Mouse (Mus musculus): ENCODE results near the gene Bod1. TPM values are rescaled to one million over a fixed set of nuclear protein-coding genes. Genes with fewer than 3 reads are reported as not detected.
A peak's percentile ranks its signal among the peaks of the same experiment; 100 is the strongest.

Gene Bod1
- total RNA-seq, 2 experiments from 2014 or later: 68.2 to 70.2 TPM

DNA sequence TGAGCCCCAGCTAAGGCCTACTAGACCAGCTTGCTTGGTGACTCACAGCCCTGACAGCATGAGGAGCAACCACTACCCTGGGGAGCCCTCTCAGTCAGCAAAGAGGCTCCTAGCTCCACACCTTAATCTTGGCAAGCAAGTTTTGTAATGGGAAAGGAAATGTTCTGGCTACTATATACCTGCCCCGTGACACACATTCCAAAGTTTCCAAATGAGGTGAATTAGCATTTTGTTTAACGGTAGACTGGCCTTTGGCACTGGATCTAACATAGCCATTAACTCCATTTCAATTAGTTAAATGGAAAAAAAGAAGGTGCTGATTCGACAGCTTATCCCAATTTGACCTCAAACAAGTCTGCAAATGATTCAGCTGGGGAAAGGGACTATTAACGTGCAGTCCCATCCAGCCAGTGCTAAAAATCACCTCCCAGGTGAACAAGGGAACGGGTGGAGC, 1.2 kb downstream of the Bod1 start:
- no peak for DNase-seq (ENCODE audit: low spot score in 2 of 2)

DNA sequence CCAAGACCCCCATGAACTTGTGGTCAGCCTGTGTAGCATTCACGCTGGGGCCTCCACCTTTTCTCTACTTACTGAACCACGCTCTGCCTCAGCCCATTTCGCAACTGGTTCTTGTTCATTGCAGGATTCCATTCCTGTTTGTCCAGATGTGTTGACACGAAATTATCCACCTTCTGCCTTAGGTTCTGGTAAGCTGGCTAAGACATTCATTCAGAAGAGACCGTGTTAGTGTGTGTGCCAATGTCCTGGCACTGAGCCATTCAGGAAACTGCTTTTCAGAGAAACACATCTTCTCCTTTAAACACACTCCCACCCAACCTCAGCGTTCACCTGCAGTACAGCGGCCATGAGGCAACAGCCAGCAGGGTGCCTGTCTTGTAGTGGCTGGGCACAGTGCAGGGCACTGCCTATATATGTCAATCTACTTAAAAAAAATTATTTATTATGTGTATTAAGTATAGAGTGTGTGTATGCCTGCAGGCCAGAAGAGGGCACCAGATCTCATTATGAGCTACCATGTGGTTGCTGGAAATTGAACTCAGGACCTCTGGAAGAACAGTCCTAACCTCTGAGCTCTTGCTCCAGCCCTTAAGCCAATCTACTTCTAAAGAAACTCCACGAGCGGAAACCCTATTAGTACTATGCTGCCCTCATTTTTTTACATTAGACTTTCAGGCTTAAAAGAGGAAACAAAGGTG, 2.4 kb downstream of the Bod1 start:
- DNase-seq (ENCODE audit: low spot score in 2 of 2): no peak

DNA sequence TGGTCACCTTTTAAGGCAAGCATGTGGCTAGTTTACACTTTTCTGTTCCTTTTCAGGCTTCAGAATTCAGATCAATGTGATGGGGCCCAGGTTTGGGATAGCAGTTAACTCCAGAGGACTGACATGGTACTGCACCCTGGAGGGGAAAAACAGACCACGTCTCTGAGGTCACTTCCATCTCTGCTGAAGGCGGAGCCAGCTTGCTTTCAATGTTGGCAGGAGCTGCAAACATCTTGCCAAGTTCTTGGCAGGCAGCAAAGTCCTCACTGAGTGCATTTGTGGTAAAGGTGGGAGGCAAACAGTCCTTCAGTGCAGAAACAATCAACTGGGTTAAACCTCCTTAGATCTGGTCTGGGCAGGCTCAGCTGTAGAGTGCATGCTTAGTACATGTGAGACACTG, 7.5 kb downstream of the Bod1 start:
- DNase-seq (ENCODE audit: low spot score in 2 of 2): no peak

DNA sequence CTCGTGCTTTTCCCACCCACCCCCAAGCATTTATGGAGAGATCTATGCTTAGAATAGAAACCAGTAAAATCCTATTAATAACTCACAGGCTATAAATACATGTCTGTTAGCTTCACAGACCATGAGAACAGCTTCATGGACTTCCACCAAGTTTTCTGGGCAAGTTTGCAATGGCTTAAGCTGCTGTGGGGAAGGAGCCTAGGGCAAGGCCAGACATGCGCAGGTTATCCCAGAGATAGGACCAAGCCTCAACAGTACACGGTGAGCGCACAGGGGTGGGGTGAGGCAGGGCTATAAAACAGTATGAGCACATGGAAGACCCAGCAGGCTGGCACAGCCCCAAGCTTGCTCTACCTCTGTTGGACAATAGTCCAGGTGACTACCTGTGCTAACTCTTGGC, 8.2 kb downstream of the Bod1 start:
- DNase-seq (ENCODE audit: low spot score in 2 of 2): no peak

DNA sequence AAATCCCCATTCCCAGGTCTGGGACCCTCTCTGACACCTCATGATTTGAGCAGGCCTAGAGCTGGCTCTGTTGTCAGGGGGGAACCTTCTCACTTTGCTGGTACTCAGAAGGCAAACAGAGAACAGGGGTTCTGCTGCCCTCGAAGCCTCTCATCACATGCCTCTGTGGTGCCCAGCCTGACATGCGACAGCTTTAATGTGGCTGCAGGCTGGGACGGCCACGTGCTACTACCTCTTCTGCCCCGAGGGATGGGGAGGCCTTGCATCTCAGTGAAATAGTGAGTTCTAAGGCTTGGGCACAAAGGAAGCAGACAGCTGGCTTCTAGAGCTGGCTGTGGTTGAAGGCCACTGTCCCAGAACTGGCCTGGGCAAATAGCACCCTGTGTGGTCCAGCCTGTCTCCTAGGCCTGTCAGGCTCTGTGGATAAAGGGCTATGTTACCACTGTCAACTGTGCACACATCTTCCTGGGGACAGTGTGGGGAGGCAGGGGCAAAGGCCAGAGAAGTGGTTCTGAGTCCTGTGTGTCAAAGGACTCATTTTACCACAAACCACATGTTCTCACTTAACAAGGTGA, 8.7 kb downstream of the Bod1 start:
- no peak for DNase-seq (ENCODE audit: low spot score in 2 of 2)

DNA sequence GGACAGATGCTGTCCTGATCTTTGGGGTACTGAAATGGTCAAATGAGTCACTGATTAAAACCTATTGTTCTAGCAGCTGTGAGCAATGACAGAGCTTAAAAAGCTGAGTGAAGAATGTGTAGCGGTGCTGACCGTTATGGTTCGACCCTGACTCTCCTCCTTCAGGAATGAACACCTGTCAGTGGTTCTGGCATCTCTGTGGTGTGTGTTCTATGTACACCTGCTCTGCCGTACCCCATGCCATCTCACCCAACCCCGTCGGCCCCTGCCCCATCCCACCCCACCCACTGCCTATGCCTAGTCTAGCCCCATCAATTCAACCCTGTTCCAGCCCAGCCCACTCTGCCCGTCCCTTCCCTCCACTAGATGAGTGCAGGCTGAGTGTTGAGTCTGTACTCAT, 9.5 kb downstream of the Bod1 start:
- no peak for DNase-seq (ENCODE audit: low spot score in 2 of 2)

DNA sequence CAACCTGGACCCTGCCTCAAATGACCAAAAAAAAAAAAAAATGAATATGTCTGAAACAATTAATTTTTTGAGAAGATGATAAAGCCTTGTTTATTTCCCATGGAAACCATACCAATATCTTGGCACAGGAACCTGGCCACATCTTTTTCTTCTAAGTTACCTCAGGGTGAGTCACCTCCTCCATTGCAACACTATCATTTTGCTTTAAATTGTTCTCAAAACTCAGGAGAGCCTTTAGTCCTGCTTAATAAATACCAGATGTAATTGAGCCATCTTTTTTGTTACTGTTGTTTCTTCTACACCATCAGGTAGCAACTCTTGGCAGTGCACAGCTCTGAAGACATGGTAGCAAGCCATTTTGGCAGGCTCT, 13.9 kb downstream of the Bod1 start:
- DNase-seq (ENCODE audit: low spot score in 2 of 2): no peak

DNA sequence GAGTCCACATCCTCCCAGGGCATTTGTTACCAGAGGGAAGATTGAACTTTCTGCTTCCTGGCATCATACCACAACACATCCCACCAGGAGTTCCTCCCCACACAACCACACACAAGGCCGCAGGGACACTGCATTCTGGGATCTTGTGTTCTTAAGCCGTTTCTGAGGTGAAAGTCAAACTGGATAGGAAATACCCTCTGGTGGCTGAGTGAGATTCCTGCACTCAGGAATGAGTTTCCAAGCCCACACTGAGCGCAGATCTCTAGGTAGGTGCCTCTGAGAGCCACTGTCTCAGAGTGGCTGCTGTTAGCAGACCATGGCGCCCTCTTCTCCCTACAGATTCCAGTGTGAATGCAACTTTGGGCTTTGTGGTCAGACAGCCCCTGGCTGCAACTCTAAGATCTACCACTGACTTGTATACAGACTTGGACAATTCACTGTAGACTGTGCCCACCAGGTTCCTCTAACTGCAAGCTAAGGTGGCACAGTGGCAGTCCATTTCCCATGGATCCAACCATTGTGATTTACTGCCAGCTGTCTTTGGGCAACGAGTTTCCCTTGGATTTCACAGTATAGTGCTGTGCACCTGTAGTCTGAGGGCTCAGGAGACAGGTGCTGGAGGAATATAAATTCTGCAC, 14.4 kb downstream of the Bod1 start:
- no peak for DNase-seq (ENCODE audit: low spot score in 2 of 2)

DNA sequence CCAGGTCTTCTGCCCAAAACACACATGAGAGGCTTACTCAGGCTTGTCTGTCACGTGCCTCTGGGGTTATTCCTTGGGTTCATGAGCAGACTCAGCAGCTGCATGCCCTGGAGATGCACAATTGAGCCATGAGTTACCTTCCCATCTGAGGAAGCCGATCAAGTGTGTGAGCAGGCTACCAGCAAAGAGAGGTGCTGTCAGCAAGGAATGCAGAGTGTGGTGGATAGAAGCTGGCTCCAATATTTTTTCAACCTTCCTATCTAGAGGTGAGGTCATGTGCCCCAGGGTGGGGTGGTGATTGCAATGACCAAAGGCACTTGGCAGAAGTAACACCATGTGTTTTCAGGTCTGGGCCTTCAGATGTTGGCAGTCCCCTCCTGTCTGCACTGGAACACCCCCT, 22.2 kb downstream of the Bod1 start:
- no peak for DNase-seq (ENCODE audit: low spot score in 2 of 2)

DNA sequence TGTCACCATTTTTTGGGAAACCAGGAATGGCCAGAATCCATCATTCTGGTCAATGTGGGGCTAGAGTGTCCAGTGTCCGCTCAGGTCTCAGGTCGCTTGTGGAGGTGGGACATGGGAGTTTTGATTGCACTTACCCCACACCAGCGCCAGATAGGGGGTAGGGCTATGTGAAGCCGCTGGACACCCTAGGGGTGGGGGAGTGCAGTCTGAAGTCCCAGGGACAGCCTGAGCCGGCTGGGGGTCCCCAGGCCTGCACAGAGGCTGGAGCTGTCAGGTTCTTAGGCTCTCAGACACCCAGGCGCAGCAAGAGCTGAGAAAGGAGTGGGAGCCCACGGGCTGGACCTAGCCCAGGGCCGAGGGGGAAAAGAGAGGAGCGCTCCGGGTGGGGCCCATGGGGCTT, 24.4 kb downstream of the Bod1 start:
- no peak for DNase-seq (ENCODE audit: low spot score in 2 of 2)

DNA sequence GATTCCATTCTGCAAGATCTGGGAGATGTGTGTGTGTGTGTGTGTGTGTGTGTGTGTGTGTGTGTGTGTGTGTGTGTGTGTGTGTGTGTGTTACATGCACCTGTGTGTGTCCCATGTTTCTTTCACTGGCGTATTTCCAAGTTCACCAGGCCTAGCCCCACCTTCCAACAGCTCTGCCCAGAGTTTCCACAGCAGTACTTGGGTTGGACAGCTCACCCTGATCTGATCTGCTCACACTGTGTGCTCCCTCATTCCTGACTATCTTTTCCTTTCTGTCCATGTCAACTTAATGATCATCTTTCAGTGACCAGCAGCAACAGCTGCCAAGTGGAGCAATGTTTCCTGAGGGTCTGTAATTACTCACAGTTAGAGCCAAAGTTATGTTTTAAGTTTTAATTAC, 25.1 kb downstream of the Bod1 start:
- DNase-seq (ENCODE audit: low spot score in 2 of 2): no peak

DNA sequence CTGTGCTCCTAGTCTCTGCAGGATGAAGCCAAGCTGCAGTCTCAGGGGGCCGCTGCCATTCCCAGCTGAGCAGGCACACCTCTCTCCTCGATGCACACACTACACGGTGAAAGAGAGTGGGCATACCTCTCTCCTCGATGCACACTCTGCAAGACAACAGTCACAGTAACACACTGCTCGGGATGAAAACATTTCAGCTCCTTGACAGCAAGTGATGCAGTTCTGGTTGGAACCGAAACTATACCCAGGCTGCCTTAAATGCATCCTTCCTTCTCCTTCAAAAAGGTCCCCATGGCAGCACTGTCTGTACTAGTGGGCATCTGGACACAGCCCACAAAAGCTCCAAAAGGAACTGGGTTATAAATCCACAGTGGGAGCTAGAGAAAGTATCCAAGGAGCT, 28.6 kb downstream of the Bod1 start:
- DNase-seq (ENCODE audit: low spot score in 2 of 2): no peak

DNA sequence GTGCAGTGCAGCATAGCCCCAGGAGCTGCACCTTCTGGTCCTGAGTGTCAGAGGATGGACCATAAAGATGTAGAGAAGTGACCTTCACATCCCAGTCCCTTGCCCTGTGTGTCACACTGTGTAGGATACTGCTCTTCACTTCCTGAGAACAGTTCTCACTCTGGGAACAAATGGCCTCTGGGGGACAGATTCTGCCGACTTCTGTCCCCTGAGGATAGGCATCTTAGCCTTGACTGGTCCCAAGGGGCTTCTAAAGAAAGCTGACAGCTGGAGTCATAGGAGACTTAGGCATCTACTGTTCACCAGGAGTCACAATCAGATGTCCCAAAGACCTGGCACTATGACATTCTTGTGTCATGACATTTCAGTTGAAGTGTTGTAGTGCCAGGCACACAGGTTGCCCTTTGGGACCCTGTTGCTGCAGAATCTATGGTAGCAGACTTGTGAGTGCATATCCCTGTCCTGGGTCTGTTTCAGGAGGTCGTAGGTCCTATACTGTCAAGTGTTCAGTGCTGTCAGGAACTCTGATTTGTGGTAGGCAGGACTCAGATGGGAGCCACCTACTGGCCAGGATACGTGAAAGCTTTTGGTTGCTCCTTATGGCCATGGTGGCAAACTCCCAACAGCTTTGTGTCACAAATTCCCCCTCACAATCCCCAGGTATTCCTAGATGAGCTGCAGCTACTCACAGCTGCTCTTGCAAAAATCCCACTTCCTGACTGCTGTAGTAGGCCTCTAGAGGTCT, 30.4 kb downstream of the Bod1 start:
- DNase-seq (ENCODE audit: low spot score in 2 of 2): no peak

DNA sequence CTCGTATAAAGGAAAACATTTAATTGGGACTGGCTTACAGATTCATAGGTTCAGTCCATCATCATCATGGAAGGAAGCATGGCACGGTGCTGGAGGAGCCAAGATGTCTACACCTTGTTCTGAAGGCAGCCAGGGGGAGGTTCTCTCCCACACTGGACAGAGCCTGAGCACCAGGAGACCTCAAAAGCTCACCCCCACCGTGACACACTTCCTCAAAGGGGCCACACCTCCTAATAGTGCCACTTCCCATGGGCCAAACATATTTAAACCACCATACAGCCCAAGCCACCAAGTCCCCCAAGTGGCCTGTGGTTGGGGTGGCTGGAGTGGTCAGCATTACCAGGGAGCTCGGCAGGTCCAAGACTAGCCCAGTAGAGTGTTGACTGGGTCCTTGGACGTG, 31.5 kb downstream of the Bod1 start:
- DNase-seq (ENCODE audit: low spot score in 2 of 2): no peak

DNA sequence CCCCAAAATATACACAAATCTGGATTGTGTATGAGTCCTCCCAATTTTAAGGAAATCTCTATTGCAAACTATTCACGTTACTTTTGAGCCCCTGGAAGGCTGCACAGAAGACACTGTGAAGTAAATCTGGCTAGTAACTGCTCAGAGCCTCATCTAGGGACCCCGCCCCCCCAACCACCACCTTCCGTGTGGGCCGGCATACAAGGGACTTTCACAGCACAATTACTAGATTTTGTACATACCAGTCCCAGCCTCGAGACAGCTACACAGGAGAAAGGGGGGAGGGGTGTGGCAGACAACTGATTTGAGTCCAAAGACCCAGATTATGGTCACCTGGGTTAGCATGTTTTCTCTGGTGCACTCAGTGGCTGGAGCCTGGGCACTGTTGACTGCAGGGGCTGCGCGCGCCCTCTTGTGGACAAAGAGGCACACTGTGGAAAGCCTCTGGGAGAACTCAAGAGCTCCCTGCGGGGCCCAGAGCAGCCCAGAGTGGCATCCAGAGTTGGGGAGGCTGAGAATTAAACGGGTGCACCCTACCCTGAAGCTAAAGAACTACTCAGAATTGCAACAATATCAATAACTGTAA, 33.8 kb downstream of the Bod1 start:
- DNase-seq (ENCODE audit: low spot score in 2 of 2): peak; percentile 27 to 44

DNA sequence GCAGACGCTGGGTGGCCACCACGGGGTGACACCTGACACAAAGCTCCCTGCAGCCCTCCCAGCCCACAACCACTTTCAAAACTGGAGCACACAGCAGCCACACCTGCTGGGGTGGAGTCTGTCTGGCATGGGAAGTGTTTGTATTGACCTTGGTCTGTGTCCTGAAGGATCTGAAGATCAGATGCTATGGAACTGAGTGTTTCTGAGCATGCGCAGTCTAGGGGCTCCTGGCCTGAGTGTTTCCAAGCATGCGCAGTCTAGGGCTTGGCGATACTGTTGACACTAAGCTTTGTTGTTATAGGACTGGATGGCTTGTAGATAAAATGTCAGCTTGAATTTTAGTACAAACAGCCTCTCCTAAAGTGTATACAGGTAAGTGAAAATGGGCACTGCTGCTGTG, 43.0 kb downstream of the Bod1 start:
- DNase-seq (ENCODE audit: low spot score in 2 of 2): no peak

DNA sequence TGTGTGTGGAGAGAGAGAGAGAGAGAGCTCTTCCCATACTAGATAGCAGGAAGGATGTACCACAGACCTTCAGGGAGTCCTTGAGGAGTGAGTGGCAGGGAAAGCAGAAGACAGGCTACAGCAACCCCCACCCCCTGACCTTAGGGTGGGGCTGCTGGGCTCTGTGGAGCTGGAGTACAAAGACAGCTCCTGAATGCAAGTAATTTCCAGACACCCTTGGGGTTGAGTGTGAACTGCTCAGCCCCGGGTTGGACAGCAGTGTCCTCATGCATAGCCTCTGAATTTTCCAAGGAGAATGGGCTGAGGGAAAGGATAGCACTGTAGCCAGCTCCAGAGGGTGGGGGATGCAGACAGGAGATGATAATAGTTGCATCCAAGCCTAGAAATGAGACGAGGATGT, 50.9 kb downstream of the Bod1 start:
- DNase-seq (ENCODE audit: low spot score in 2 of 2): no peak

DNA sequence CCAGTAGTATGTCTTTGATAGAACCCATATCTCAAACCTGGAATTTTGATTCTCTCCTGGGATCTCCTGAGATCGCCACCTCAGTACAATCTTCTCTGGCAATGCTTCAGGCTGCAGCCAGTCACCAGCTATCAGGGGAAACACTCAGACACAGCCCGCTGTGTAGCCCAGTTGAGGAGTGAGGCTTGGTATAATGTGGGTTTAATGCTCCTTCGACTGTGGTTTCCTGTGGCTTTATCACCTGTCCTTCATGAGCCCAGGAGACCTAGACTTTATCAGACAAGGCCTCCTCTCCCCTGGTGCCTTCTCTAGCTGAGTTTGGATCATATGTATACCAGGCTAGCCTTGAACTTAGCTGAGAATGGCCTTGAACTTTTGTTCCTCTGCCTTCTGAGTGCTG, 53.9 kb downstream of the Bod1 start:
- DNase-seq (ENCODE audit: low spot score in 2 of 2): no peak

DNA sequence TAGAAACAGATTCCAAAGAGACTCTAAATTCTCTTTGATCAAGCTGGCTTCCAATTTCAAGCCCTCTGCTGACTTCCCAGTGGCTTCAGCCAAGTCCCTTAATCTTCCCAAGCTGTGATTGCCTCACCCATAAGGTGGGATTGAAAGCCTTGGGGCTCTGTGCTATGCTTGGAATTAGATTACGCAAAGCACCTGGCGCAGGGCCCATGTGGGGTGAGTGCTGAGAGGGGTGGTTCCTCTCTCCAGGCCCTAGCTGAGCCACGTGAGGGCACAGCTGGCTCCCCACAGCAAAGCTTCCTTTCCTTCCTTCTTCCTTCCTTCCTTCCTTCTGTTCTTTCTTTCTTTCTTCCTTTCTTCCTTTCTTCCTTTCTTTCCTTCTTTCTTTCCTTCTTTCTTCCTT, 54.4 kb downstream of the Bod1 start:
- peak; percentile 33 to 59 for DNase-seq (ENCODE audit: low spot score in 2 of 2)

DNA sequence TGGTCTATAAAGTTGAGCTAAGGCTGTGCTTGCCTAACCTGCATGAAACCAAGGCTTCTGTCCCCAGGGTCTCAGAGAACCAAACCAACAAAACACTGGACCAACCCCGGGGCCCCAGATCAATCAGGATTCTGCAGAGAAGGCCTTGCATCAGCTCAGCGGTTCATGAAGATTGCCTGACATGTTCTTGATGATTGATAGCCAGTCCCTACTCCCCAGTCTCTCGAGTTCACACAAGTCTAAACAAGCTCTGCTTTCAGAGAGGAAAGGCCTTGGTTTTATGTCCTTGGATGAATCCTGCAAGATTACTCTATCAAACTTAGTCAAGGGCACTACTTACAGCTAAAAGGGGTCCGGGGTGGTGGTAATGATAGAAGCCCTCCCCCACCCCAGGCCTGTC, 55.0 kb downstream of the Bod1 start:
- no peak for DNase-seq (ENCODE audit: low spot score in 2 of 2)
